Mouse (Mus musculus) c-Kit-positive CD71-positive TER-119-positive erythroid progenitor cells, embryonic 14.5 days (primary cell): ENCODE data around the gene Pla2g6.

ENCODE experiments used
- DNase-seq: peaks from one replicate; pipeline ENCODE4 v3.0.0-alpha.2; 2013; ENCODE audit warnings: low spot score

Gene Pla2g6

GRCm38 (mm10) chr15:79328058-79328938 is at the start of gene Pla2g6:
Gene Pla2g6, minus strand, starts transcription at chr15:79328390.
- peak; percentile 99 for DNase-seq

- DNase-seq, result no peak
Measured at GRCm38 (mm10) chr15:79377681-79378080, 49.5 kb upstream of the Pla2g6 start.

GRCm38 (mm10) chr15:79374760-79375159 is 46.6 kb upstream of the Pla2g6 start:
- no peak for DNase-seq

GRCm38 (mm10) chr15:79370281-79370843 is 42.2 kb upstream of the Pla2g6 start:
- no peak for DNase-seq

- no peak for DNase-seq
Measured at GRCm38 (mm10) chr15:79369452-79370280, 41.5 kb upstream of the Pla2g6 start.

- DNase-seq, result no peak
Measured at GRCm38 (mm10) chr15:79368861-79369440, 40.8 kb upstream of the Pla2g6 start.

- no peak for DNase-seq
Measured at GRCm38 (mm10) chr15:79368313-79368811, 40.2 kb upstream of the Pla2g6 start.

GRCm38 (mm10) chr15:79366402-79366801 is 38.2 kb upstream of the Pla2g6 start:
- no peak for DNase-seq

- DNase-seq, result no peak
Measured at GRCm38 (mm10) chr15:79365068-79365467, 36.9 kb upstream of the Pla2g6 start.

- DNase-seq, result no peak
Measured at GRCm38 (mm10) chr15:79364120-79364519, 35.9 kb upstream of the Pla2g6 start.

- no peak for DNase-seq
Measured at GRCm38 (mm10) chr15:79361023-79361422, 32.8 kb upstream of the Pla2g6 start.

- no peak for DNase-seq
Measured at GRCm38 (mm10) chr15:79360371-79360770, 32.2 kb upstream of the Pla2g6 start.

- DNase-seq, result no peak
Measured at GRCm38 (mm10) chr15:79359954-79360353, 31.8 kb upstream of the Pla2g6 start.

- no peak for DNase-seq
Measured at GRCm38 (mm10) chr15:79357974-79358690, 29.9 kb upstream of the Pla2g6 start.

GRCm38 (mm10) chr15:79357036-79357911 is 29.1 kb upstream of the Pla2g6 start:
- DNase-seq, result no peak

GRCm38 (mm10) chr15:79356481-79356880 is 28.3 kb upstream of the Pla2g6 start:
- no peak for DNase-seq

GRCm38 (mm10) chr15:79354619-79355018 is 26.4 kb upstream of the Pla2g6 start:
- no peak for DNase-seq

GRCm38 (mm10) chr15:79353690-79354305 is 25.6 kb upstream of the Pla2g6 start:
- DNase-seq, result no peak

- no peak for DNase-seq
Measured at GRCm38 (mm10) chr15:79352479-79352878, 24.3 kb upstream of the Pla2g6 start.

- DNase-seq, result no peak
Measured at GRCm38 (mm10) chr15:79351331-79351767, 23.2 kb upstream of the Pla2g6 start.
